Mouse (Mus musculus) intestine, embryonic 15.5 days (tissue): ENCODE measurements around the gene Acaa1a. TPM values are rescaled to one million over a fixed set of nuclear protein-coding genes. Genes with fewer than 3 reads are reported as not detected.

ENCODE experiments used
- ATAC-seq: fragments of 200-750 bp; cut with Nextera tagmentation; 2 replicates; pipeline ENCODE4 v1.8.0; 2017; ENCODE audit warnings: moderate TSS enrichment, moderate library complexity
- H3K27ac ChIP-seq: fragments of 300-500 bp; sonication (generic); 2 replicates; pipeline ENCODE4 v1.5.1; 2015; ENCODE audit warnings: mild to moderate bottlenecking, inconsistent platforms
- H3K27me3 ChIP-seq: fragments of 300-500 bp; sonication (generic); replicated peaks from 2 replicates; pipeline ENCODE4 v1.6.1; 2015; ENCODE audit warnings: inconsistent platforms
- H3K36me3 ChIP-seq: fragments of 300-500 bp; sonication (generic); 2 replicates; pipeline ENCODE4 v1.6.1; 2015; ENCODE audit warnings: inconsistent platforms
- H3K4me1 ChIP-seq: fragments of 300-500 bp; sonication (generic); replicated peaks from 2 replicates; pipeline ENCODE4 v1.6.1; 2015; ENCODE audit warnings: inconsistent platforms
- H3K4me2 ChIP-seq: fragments of 300-500 bp; sonication (generic); replicated peaks from 2 replicates; pipeline ENCODE4 v1.6.1; 2015; ENCODE audit warnings: mild to moderate bottlenecking, inconsistent platforms
- H3K4me3 ChIP-seq: fragments of 300-500 bp; sonication (generic); replicated peaks from 2 replicates; pipeline ENCODE4 v1.5.1; 2015; ENCODE audit warnings: inconsistent platforms
- H3K9ac ChIP-seq: fragments of 300-500 bp; sonication (generic); 2 replicates; pipeline ENCODE4 v1.6.1; 2015; ENCODE audit warnings: inconsistent platforms
- H3K9me3 ChIP-seq: fragments of 300-500 bp; sonication (generic); 2 replicates; pipeline ENCODE4 v1.6.1; 2016; ENCODE audit warnings: inconsistent platforms
- WGBS: fragments of 180-500 bp; shearing (Covaris S2); methylation state at CpG from one replicate; pipeline ENCODE4 v1.1.7; 2015; 5-methylcytosine and 5-hydroxymethylcytosine counted together
- polyA plus RNA-seq: library from polyadenylated mRNA; unstranded; fragments of >200 nt; fragmentation: Nextera tagmentation; extraction: Ambion mirVana; gene quantifications from 2 replicates; pipeline ENCODE4 v1.2.1, GENCODE M21; 2015

The Acaa1a gene
- polyA plus RNA-seq, 1 experiment from 2014 or later: 95.2 TPM

GRCm38 (mm10) chr9:119340909-119341816 is 1.7 kb downstream of the Acaa1a start, which contains the start of gene Myd88:
Myd88 (minus strand) TSS chr9:119341411.
- Histone ChIP-seq H3K9ac (peak within 1 kb of the TSS; percentile 78), H3K36me3 (peaks cover 15% of the 10 kb centered on the region), H3K27me3 (no peaks in the 10 kb centered on the region), H3K4me1 (peaks cover 21% of the 10 kb centered on the region), H3K4me2 (peak within 1 kb of the TSS; percentile 76), H3K4me3 (peak within 1 kb of the TSS; percentile 81), H3K27ac (peak within 1 kb of the TSS; percentile 94), H3K9me3 (no peaks in the 10 kb centered on the region)
- WGBS: under 1% methylated on average over 68 of the region's 68 CpGs
- ATAC-seq: peak; percentile 98

- Histone ChIP-seq H3K4me3 (peak overlapping the region; percentile 81; the same call in 1 of the 2 replicates), H3K27ac (no peak overlapping the region), H3K9me3 (no peaks in the 10 kb centered on the region), H3K4me2 (peak overlapping the region; percentile 76), H3K27me3 (no peaks in the 10 kb centered on the region), H3K9ac (0 out of 2 replicates have a peak overlapping the region, but pooled peaks have one; percentile 78), H3K36me3 (peaks cover 12% of the 10 kb centered on the region), H3K4me1 (peaks cover 21% of the 10 kb centered on the region)
- 73% methylated on average over 7 of the region's 7 CpGs for WGBS
- ATAC-seq: no peak
Observed at GRCm38 (mm10) chr9:119342728-119343127, 3.3 kb downstream of the Acaa1a start.

- Histone ChIP-seq H3K36me3 (peaks cover 15% of the 10 kb centered on the region), H3K4me1 (peaks cover 11% of the 10 kb centered on the region), H3K27me3 (no peaks in the 10 kb centered on the region), H3K9ac (no peak overlapping the region), H3K4me3 (no peak overlapping the region), H3K4me2 (no peak overlapping the region), H3K27ac (no peak overlapping the region), H3K9me3 (no peaks in the 10 kb centered on the region)
- ATAC-seq: no peak
- 87% methylated on average over 8 of the region's 8 CpGs for WGBS
Observed at GRCm38 (mm10) chr9:119346376-119346775, 6.9 kb downstream of the Acaa1a start.

GRCm38 (mm10) chr9:119350531-119350930 is 11.1 kb downstream of the Acaa1a start:
- no peaks in the 10 kb centered on the region for H3K27me3 ChIP-seq
- no peaks in the 10 kb centered on the region for H3K4me1 ChIP-seq
- H3K9me3 ChIP-seq: no peaks in the 10 kb centered on the region
- WGBS: 93% methylated on average over 3 of the region's 3 CpGs
- H3K36me3 ChIP-seq: peaks cover 11% of the 10 kb centered on the region; the same call in 1 of the 2 replicates
- no peak overlapping the region for H3K4me3 ChIP-seq
- ATAC-seq: no peak
- no peak overlapping the region for H3K27ac ChIP-seq
- no peak overlapping the region for H3K4me2 ChIP-seq
- H3K9ac ChIP-seq: no peak overlapping the region

- Histone ChIP-seq H3K9ac (no peak overlapping the region), H3K27me3 (no peaks in the 10 kb centered on the region), H3K9me3 (no peaks in the 10 kb centered on the region), H3K27ac (no peak overlapping the region), H3K4me1 (no peaks in the 10 kb centered on the region), H3K36me3 (peaks cover 7% of the 10 kb centered on the region; the same call in 1 of the 2 replicates), H3K4me3 (no peak overlapping the region), H3K4me2 (no peak overlapping the region)
- 0 out of 2 replicates have a peak, but pooled peaks have one; percentile 11 for ATAC-seq
- WGBS: 90% methylated on average over 10 of the region's 10 CpGs
Observed at GRCm38 (mm10) chr9:119350947-119351705, 11.7 kb downstream of the Acaa1a start.

GRCm38 (mm10) chr9:119352060-119352459 is 12.6 kb downstream of the Acaa1a start:
- no peak overlapping the region for H3K27ac ChIP-seq
- 0 out of 2 replicates have a peak, but pooled peaks cover 3% of the 10 kb centered on the region for H3K36me3 ChIP-seq
- H3K9ac ChIP-seq: no peak overlapping the region
- ATAC-seq: peak; percentile 82
- 32% methylated on average over 4 of the region's 4 CpGs for WGBS
- no peaks in the 10 kb centered on the region for H3K4me1 ChIP-seq
- no peaks in the 10 kb centered on the region for H3K27me3 ChIP-seq
- H3K4me3 ChIP-seq: no peak overlapping the region
- no peak overlapping the region for H3K4me2 ChIP-seq
- no peaks in the 10 kb centered on the region for H3K9me3 ChIP-seq

GRCm38 (mm10) chr9:119353926-119354325 is 14.4 kb downstream of the Acaa1a start:
- Histone ChIP-seq H3K9me3 (no peaks in the 10 kb centered on the region), H3K27ac (no peak overlapping the region), H3K4me2 (no peak overlapping the region), H3K36me3 (0 out of 2 replicates have a peak, but pooled peaks cover 3% of the 10 kb centered on the region), H3K9ac (no peak overlapping the region), H3K27me3 (no peaks in the 10 kb centered on the region), H3K4me1 (0 out of 2 replicates have a peak, but pooled peaks cover 6% of the 10 kb centered on the region), H3K4me3 (no peak overlapping the region)
- ATAC-seq: no peak
- 61% methylated on average over 6 of the region's 6 CpGs for WGBS

GRCm38 (mm10) chr9:119355943-119356342 is 16.5 kb downstream of the Acaa1a start:
- Histone ChIP-seq H3K27ac (no peak overlapping the region), H3K4me3 (no peak overlapping the region), H3K9me3 (no peaks in the 10 kb centered on the region), H3K4me2 (no peak overlapping the region), H3K4me1 (0 out of 2 replicates have a peak, but pooled peaks cover 6% of the 10 kb centered on the region), H3K9ac (no peak overlapping the region), H3K36me3 (no peaks in the 10 kb centered on the region), H3K27me3 (no peaks in the 10 kb centered on the region)
- no peak for ATAC-seq
- 67% methylated on average over 6 of the region's 6 CpGs for WGBS

GRCm38 (mm10) chr9:119357331-119358057 is 18.0 kb downstream of the Acaa1a start, which contains the start of gene Xylb:
Xylb (plus strand) TSS chr9:119357381.
- H3K4me2 ChIP-seq: peak within 1 kb of the TSS; percentile 91
- H3K4me3 ChIP-seq: peak within 1 kb of the TSS; percentile 78
- no peaks in the 10 kb centered on the region for H3K27me3 ChIP-seq
- ATAC-seq: peak; percentile 94
- H3K36me3 ChIP-seq: no peaks in the 10 kb centered on the region
- 0 out of 2 replicates have a peak, but pooled peaks cover 6% of the 10 kb centered on the region for H3K4me1 ChIP-seq
- peak within 1 kb of the TSS; percentile 82 for H3K9ac ChIP-seq
- no peaks in the 10 kb centered on the region for H3K9me3 ChIP-seq
- 2% methylated on average over 65 of the region's 65 CpGs for WGBS
- no peak within 1 kb of the TSS for H3K27ac ChIP-seq

- 36% methylated on average over 9 of the region's 9 CpGs for WGBS
- Histone ChIP-seq H3K36me3 (no peaks in the 10 kb centered on the region), H3K9ac (peak overlapping the region; percentile 82), H3K27ac (no peak overlapping the region), H3K4me3 (peak overlapping the region; percentile 78), H3K9me3 (no peaks in the 10 kb centered on the region), H3K27me3 (no peaks in the 10 kb centered on the region), H3K4me2 (peak overlapping the region; percentile 91), H3K4me1 (0 out of 2 replicates have a peak, but pooled peaks cover 6% of the 10 kb centered on the region)
- no peak; the same call in 1 of the 2 replicates for ATAC-seq
Observed at GRCm38 (mm10) chr9:119358058-119358429, 18.6 kb downstream of the Acaa1a start.

GRCm38 (mm10) chr9:119361416-119361815 is 21.9 kb downstream of the Acaa1a start:
- no peak overlapping the region for H3K27ac ChIP-seq
- no peaks in the 10 kb centered on the region for H3K9me3 ChIP-seq
- no peak for ATAC-seq
- H3K4me1 ChIP-seq: 0 out of 2 replicates have a peak, but pooled peaks cover 6% of the 10 kb centered on the region
- no peaks in the 10 kb centered on the region for H3K36me3 ChIP-seq
- no peak overlapping the region for H3K9ac ChIP-seq
- no peak overlapping the region for H3K4me3 ChIP-seq
- 90% methylated on average over 5 of the region's 5 CpGs for WGBS
- no peaks in the 10 kb centered on the region for H3K27me3 ChIP-seq
- no peak overlapping the region for H3K4me2 ChIP-seq
